Mouse (Mus musculus) lung, adult 2 months (tissue): ENCODE data around the gene Gm20662.

Experiments used
- CTCF ChIP-seq: fragments of 200-500 bp; IDR thresholded peaks from 2 replicates; pipeline ENCODE4 v1.5.1; 2011; ENCODE audit warnings: mild to moderate bottlenecking, low read length, control low read depth; ENCODE audit not compliant: insufficient read depth
- POLR2A ChIP-seq: fragments of 200-500 bp; IDR thresholded peaks from 2 replicates; pipeline ENCODE4 v1.6.1; 2011; ENCODE audit warnings: low read depth, mild to moderate bottlenecking, control low read depth, low read length, borderline replicate concordance; ENCODE audit errors: extremely low read depth

- TF ChIP-seq POLR2A (no peak), CTCF (no peak)
Observed at GRCm38 (mm10) chr9:107964681-107965080, 31.5 kb upstream of the Gm20662 start.
